Mouse (Mus musculus) heart, postnatal 36 days (tissue): ENCODE measurements at regions not wholly inside any gene's neighbourhood (a gene's known extent, or its start where the extent isn't known, plus 50 kb on each side); places are given as distances from the start of the nearest gene placed in this dataset.

Experiments
- DNase-seq, 2 experiments: peaks; one replicate each; pipeline ENCODE4 v3.0.0; 2021 to 2022
- intact Hi-C: fragments of 180-260 bp; cut with DNase I; formaldehyde crosslinking; loops from one replicate; pipeline ENCODE4 v1.15.1; 2025

GRCm38 (mm10) chr16:66086499-66086898, 271.4 kb downstream of the Vgll3 start:
- no peak for DNase-seq
- intact Hi-C loops, result loop anchor here (5.0 kb wide), 2 partner anchors 369 to 459 kb away; no protein-coding TSS in a partner anchor

- intact Hi-C loops, result no loop called here
- no peak for DNase-seq
Observed at GRCm38 (mm10) chr16:66092766-66093165, 277.7 kb downstream of the Vgll3 start.

GRCm38 (mm10) chr16:66095682-66096081, 280.6 kb downstream of the Vgll3 start:
- intact Hi-C loops, result no loop called here

GRCm38 (mm10) chr16:66117930-66118329, 302.9 kb downstream of the Vgll3 start:
- intact Hi-C loops, result no loop called here
- DNase-seq, result no peak

More at GRCm38 (mm10) chr16:66095682-66096081, 280.6 kb downstream of the Vgll3 start:
- DNase-seq, result no peak

GRCm38 (mm10) chr16:66137755-66138154, 322.7 kb downstream of the Vgll3 start:
- intact Hi-C loops, result no loop called here
- no peak for DNase-seq

GRCm38 (mm10) chr16:66144765-66145164, 329.7 kb downstream of the Vgll3 start:
- intact Hi-C loops, result no loop called here
- no peak for DNase-seq

GRCm38 (mm10) chr16:66145280-66145679, 330.2 kb downstream of the Vgll3 start:
- no peak for DNase-seq
- intact Hi-C loops, result no loop called here

- intact Hi-C loops, result no loop called here
- DNase-seq, result no peak
Observed at GRCm38 (mm10) chr16:66168289-66168688, 353.2 kb downstream of the Vgll3 start.

- no peak for DNase-seq
- intact Hi-C loops, result no loop called here
Observed at GRCm38 (mm10) chr16:66190801-66191200, 375.7 kb downstream of the Vgll3 start.

- intact Hi-C loops, result no loop called here
- DNase-seq, result no peak
Observed at GRCm38 (mm10) chr16:66201406-66201805, 386.3 kb downstream of the Vgll3 start.
